Mouse (Mus musculus) adrenal gland, postnatal 36 days (tissue): ENCODE measurements around the gene Ppargc1a. TPM values are rescaled to one million over a fixed set of nuclear protein-coding genes. Genes with fewer than 3 reads are reported as not detected.

Experiments used
- DNase-seq, 2 experiments: peaks; one replicate each; pipeline ENCODE4 v3.0.0; 2021; ENCODE audit warnings: mixed read lengths in 1 of 2
- total RNA-seq, 2 experiments: library from RNA; stranded (reverse); gene quantifications; 2 replicates each; pipeline ENCODE4 v1.2.3; 2021

The Ppargc1a gene
- total RNA-seq, 2 experiments from 2014 or later: 7.6 to 8.3 TPM

GRCm38 (mm10) chr5:51504654-51505053 is 62.9 kb downstream of the Ppargc1a start:
- DNase-seq: no peak

- no peak for DNase-seq
These were observed 69.5 kb downstream of the Ppargc1a start for GRCm38 (mm10) chr5:51497910-51498517.

- DNase-seq: no peak
These were observed 72.1 kb downstream of the Ppargc1a start for GRCm38 (mm10) chr5:51495446-51495845.

GRCm38 (mm10) chr5:51494358-51494876 is 73.1 kb downstream of the Ppargc1a start:
- no peak for DNase-seq

- no peak for DNase-seq
These were observed 83.8 kb downstream of the Ppargc1a start for GRCm38 (mm10) chr5:51483768-51484167.

GRCm38 (mm10) chr5:51479859-51480258 is 87.7 kb downstream of the Ppargc1a start:
- DNase-seq: no peak

- no peak for DNase-seq
These were observed 88.1 kb downstream of the Ppargc1a start for GRCm38 (mm10) chr5:51479456-51479855.

GRCm38 (mm10) chr5:51478319-51478994 is 89.1 kb downstream of the Ppargc1a start:
- no peak for DNase-seq

- no peak for DNase-seq
These were observed 90.4 kb downstream of the Ppargc1a start for GRCm38 (mm10) chr5:51477140-51477539.

GRCm38 (mm10) chr5:51475034-51475541 is 92.4 kb downstream of the Ppargc1a start:
- DNase-seq: no peak

GRCm38 (mm10) chr5:51471614-51472013 is 95.9 kb downstream of the Ppargc1a start:
- no peak for DNase-seq

GRCm38 (mm10) chr5:51466036-51466435 is 101.5 kb downstream of the Ppargc1a start:
- DNase-seq: no peak

- no peak for DNase-seq
These were observed 115.5 kb downstream of the Ppargc1a start for GRCm38 (mm10) chr5:51452033-51452432.

- no peak for DNase-seq
These were observed 119.9 kb downstream of the Ppargc1a start for GRCm38 (mm10) chr5:51447631-51448030.

- DNase-seq: no peak
These were observed 121.0 kb downstream of the Ppargc1a start for GRCm38 (mm10) chr5:51446299-51447090.

GRCm38 (mm10) chr5:51445726-51446125 is 121.8 kb downstream of the Ppargc1a start:
- no peak for DNase-seq

- peak; percentile 11 to 33 for DNase-seq
These were observed 127.8 kb downstream of the Ppargc1a start for GRCm38 (mm10) chr5:51439773-51440172.

GRCm38 (mm10) chr5:51433905-51434304 is 133.6 kb downstream of the Ppargc1a start:
- no peak for DNase-seq

- no peak for DNase-seq
These were observed 135.0 kb downstream of the Ppargc1a start for GRCm38 (mm10) chr5:51432532-51432931.

- no peak for DNase-seq
These were observed 135.5 kb downstream of the Ppargc1a start for GRCm38 (mm10) chr5:51432031-51432430.

- DNase-seq: no peak
These were observed 141.1 kb downstream of the Ppargc1a start for GRCm38 (mm10) chr5:51426406-51426805.

- DNase-seq: no peak
These were observed 151.1 kb downstream of the Ppargc1a start for GRCm38 (mm10) chr5:51416377-51416776.

- DNase-seq: no peak
These were observed 152.1 kb downstream of the Ppargc1a start for GRCm38 (mm10) chr5:51415456-51415855.
